Mouse (Mus musculus) gastrocnemius, postnatal 14 days (tissue): ENCODE measurements around the gene Pwwp2b. TPM values are rescaled to one million over a fixed set of nuclear protein-coding genes. Genes with fewer than 3 reads are reported as not detected.

Experiments used
- DNase-seq: peaks from one replicate; pipeline ENCODE4 v3.0.0; 2021; ENCODE audit warnings: mixed read lengths
- intact Hi-C: fragments of 180-260 bp; cut with DNase I; formaldehyde crosslinking; loops from one replicate; pipeline ENCODE4 v1.15.1; 2025; ENCODE audit warnings: low total_unique reads
- total RNA-seq, 2 experiments: library from RNA; stranded (reverse); gene quantifications; 2 replicates each; pipeline ENCODE4 v1.2.3; 2021

Gene Pwwp2b
- total RNA-seq, 2 experiments from 2014 or later = 1.5 to 3.0 TPM

DNA sequence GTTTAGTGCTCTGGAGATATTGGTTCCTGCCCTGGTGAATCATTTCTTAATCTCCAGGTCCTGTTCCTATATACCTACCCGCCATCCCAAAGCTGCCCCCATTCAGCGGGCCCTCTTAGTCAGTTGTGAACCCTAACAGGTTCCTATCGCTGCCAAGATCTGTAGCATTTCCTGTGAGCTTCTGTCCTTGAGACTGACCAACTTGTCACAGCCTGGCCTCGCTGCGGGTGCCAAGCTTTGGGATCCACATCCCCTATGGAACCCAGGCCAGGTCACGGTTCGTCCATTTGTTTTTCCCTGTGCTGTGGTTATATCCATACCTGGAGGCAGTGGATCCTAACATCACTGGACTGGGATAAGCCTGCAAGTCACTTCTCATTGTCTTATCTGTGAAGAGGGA is 4.3 kb downstream of the Pwwp2b start:
- intact Hi-C loops = no loop called here

GRCm38 (mm10) chr7:139252986-139253385 is 4.7 kb downstream of the Pwwp2b start:
- intact Hi-C loops = no loop called here
- DNase-seq = no peak

More for the DNA sequence above, 4.3 kb downstream of the Pwwp2b start:
- DNase-seq = no peak

DNA sequence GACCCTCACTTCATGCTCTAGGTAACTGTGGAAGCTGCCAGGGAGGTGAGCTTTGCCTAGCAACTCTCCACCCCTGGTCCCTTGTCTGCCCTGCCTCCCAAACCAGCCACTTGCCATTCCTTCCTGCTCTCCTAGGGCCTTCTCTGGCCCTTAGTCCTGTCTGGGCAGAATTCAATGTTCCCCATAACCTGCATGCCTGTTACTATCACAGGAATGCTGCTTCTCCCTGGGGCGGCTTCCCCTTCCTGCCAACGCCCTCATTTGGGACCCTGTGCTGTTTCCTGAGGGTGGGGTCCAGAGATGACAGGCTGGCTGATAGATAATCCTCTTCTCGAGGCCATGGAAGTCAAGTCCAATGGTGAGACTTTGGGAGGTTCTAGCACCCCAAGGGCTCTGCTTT is 5.2 kb downstream of the Pwwp2b start:
- intact Hi-C loops = no loop called here
- no peak for DNase-seq

DNA sequence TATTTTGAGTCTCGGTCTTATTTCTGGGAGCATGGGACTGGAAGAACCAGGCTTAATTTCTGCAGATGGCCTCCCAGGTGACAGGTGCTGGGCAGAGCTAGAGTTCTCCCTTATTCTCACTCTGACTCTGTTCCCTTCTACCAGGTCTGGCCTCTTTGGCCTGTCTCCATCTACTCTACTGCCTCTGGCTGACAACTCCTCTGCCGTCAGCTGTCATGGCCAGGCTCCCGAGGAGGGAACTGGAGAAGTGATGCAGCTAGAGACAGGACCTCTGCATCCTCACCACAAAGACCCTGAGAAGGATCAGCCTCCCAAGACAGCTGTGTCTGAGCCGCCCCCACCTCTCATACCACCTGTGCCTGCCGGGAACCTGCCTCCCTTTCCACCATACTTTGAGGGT is 6.3 kb downstream of the Pwwp2b start:
- DNase-seq = peak; percentile 61
- intact Hi-C loops = no loop called here

DNA sequence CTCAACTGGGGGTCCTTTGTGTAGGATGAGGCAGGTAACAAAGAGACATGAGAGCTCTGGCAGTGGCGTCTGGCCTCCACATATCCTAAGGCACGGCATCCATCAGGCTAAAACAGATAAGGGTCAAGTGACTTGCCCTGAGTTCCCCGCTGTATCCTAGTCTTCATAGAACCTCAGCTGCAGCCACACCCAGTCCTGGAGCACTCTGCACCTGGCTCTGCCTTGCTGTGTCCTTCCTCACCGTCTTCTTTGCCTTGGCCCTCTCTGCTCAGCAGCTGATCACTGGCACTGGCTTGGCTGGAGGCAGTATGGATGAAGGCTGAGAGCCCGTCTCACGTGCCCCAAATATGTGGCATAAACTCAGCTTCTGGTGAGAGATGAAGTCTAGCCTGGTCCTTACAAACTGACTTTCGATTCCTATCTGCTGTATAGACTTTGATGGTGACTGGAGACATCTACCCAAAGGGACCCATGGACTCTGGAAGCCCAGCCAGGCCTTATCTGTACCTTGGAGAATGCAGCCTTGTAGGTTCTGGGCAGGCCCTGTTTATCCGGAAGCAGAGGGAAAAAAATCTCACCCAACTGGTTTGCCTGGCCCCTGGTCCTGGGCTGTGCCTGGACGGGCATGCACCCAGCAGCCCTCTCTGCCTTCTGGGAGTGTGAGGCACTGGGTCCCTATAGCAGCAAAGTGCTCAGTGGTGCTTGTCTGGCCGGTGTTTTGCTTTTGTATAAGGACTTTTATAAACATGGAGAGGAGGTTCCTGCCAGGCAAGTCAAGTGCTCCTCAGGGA is 9.7 kb downstream of the Pwwp2b start:
- intact Hi-C loops = no loop called here
- DNase-seq = no peak

DNA sequence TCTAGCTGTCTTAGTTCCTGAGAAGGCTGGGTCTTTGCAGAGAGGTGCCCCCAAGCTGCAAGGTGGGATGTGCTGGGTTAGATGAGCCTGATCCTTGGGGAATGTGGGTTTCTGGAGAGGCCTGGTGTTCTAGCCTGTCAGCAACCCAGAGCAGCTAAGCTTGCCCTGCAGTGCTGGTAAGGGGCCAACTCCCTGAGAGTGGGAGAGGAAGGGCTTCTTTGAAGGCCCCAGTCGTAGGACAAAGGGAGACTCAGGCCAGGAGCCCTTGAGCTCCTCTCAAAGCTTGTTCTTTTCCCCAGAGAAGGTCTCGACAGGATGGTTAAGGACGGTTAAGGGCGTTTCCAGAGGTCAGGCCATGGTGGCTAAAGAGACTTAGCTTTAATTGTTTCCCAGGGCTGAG is 16.1 kb downstream of the Pwwp2b start:
- intact Hi-C loops = no loop called here
- DNase-seq = no peak

DNA sequence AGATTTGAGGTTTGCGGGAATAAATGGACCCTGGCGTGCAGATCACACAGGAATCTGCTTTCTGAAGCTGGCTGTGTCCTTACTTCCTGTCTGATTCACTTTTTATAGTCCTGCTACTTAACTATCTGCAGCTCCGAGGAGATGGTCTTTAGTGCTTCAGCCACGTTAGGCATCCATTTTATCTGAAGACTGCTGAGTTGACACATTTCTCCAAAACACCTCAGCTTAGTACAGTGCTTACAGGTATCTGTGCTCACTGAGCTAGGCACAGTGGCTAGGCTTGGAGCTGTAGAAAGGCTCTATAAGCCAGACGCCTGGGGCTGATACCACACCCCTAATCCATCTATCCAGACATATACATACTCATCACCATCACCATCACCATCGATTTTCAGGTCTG is 17.4 kb downstream of the Pwwp2b start:
- intact Hi-C loops = no loop called here
- DNase-seq = no peak

- intact Hi-C loops = no loop called here
- peak; percentile 55 for DNase-seq
These were observed 18.1 kb downstream of the Pwwp2b start for GRCm38 (mm10) chr7:139266431-139266830.

DNA sequence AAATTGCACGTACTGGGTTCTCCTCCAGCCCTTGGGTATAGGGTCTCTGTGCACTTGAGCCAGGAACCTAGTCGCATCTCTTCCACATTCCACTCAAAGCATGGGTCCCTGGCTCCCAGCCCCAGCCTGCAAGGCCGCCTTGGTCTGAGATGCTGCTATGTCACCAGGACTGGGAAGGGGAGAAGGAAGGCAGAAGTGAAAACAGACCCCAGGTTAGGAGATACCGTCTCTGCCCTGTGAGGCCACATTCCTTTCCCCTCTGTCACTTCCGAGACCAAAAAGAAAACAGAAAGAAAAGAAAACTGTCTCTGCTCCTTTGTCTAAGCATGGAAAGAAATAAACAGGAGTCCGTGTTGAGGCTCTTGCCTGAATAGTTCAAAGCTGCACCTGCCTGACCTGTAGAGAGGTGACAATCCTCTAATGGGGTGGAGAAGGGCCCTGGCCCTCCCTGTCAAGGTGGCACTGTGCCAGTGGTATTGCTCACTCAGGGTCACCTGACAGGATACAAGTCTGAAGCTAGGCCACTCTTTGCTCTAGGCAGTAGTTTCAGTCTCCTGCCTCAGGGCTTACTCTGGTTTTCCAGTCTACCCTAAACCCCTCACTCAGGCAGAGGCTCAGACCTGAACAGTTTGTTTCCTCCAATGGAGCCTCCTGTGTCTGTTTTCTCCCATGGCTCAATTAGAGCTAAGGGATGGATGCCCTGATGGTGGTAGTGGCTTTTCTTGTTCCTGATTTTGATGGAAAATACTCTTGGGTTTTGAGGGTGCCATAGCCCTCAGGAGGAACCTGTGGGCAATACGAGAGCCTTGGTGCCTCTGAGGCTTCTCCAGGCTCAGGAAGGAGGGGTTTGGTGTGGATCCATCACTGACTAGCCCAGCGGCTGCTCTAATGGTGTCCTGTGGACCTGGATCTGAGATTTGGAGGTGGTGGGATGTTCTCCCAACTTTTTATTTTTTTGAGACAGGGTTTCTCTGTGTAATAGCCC is 18.9 kb downstream of the Pwwp2b start:
- DNase-seq = no peak
- intact Hi-C loops = no loop called here

GRCm38 (mm10) chr7:139270738-139271137 is 22.5 kb downstream of the Pwwp2b start:
- intact Hi-C loops = no loop called here
- no peak for DNase-seq

DNA sequence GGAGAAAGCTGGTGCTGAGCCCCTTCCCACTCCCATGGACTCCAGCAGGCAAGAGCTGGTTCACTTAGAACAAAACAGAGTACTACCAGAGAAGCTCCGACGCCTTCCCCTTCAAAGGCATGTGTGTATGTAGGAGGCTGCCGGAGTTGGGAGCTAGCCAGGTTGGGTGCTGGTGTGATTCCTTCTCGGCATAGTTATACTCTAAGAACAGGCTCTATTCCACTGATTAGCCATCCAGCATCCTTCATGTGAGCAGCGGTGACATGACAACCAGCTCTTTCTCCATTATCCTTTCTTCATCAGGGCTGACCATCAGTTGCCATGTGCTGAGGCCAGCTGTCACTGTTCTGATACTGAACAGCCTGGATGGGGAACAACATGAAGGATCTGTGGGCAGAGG is 23.6 kb downstream of the Pwwp2b start:
- no peak for DNase-seq
- intact Hi-C loops = no loop called here

- DNase-seq = no peak
- intact Hi-C loops = no loop called here
These were observed 24.5 kb downstream of the Pwwp2b start for GRCm38 (mm10) chr7:139272639-139273396.

DNA sequence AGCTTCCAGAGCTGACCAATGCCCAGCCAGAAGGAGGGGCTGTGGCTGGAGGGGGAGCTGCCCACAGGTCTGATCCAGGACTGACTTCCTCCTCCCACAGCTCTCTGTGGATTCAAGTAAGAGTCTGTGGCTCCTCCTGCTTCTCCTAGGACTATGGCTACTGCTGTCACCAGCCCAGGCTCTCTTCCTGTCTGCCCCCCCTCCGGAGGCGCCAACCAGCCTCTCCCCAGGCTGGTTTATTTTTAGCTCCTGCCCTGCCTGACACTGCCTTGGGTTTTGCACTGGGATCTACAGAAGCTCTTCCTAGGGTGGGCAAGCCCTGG is 25.1 kb downstream of the Pwwp2b start:
- intact Hi-C loops = no loop called here
- peak; percentile 58 for DNase-seq

DNA sequence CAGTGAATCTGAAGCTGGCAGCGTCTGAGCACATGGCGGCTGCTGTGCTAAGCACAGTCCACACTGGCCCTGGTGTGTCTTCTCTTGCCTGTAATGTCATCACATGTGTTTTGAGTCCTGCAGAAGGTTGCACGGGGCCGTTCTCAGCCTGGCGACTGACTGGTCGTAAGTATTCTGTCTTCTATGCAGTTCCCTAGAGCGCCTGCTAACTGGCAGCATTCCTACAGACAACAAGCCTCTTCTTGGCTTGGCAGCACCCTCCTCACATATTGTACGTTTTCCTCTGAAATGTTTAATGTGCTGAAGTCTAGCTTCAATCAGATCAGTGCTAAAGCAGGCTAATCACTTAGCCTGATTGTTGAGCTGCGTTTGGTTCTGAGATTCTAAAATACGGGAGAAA is 27.3 kb downstream of the Pwwp2b start:
- intact Hi-C loops = no loop called here
- DNase-seq = no peak

GRCm38 (mm10) chr7:139276150-139276549 is 27.9 kb downstream of the Pwwp2b start:
- intact Hi-C loops = no loop called here
- no peak for DNase-seq

GRCm38 (mm10) chr7:139277536-139277935 is 29.3 kb downstream of the Pwwp2b start:
- intact Hi-C loops = no loop called here
- DNase-seq = no peak

DNA sequence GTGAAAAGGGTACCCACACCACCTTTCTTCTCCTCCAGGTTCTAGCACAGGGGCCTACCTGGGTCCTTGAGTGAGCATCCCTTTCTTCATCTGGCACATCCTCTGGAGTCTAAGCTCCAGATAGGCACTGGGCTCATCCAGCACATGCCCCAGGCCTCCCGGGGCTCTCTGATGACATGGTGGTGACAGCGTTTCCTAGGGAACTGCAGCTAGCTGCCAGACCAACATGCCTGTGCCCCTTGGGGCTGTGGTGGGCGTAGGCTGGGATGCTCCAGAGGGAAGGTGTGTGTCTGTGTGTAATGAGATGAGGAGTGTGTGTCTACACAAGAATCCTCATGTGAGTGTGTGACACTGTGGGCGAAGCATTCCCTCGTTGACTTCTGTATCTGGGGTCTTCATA is 31.3 kb downstream of the Pwwp2b start:
- intact Hi-C loops = no loop called here
- no peak for DNase-seq

DNA sequence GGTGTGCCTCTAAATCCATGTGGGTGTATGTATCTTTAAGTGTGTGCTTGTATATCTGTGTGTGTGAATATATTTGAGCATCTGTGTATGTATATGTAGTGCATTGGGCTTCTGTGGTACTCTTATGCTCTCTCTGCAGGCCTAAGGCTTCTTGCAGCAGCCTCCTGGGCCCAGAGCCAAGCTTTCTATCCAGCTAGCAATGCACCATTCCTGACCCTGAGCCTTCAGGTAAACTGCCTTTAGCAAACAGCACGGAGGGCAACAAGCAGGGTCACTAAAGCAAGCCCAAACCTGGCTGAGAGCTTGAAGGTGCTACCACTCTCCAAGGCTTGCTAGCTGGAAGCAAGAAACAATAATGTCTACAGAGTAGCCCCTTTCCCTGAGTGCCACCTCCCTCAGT is 31.8 kb downstream of the Pwwp2b start:
- intact Hi-C loops = no loop called here
- DNase-seq = no peak

DNA sequence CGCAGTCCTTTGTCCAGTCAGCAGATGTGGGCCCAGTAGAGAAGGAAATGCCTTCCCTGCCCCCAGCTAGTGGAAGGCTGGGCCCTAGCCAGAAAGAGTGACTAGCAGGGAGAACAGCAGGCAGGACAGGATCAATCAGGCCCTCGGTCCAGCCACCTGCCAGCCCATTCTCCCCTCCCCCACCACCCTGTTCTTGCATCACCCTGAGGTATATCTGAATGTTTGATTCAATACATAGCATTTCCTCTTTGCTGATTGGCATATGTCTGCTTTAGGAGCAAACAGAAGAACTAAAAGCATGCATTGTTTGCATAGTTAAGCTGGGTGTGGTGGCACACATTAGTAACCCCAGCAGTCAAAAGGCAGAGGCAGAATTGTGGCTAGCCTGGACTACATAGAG is 32.9 kb downstream of the Pwwp2b start:
- intact Hi-C loops = no loop called here

DNA sequence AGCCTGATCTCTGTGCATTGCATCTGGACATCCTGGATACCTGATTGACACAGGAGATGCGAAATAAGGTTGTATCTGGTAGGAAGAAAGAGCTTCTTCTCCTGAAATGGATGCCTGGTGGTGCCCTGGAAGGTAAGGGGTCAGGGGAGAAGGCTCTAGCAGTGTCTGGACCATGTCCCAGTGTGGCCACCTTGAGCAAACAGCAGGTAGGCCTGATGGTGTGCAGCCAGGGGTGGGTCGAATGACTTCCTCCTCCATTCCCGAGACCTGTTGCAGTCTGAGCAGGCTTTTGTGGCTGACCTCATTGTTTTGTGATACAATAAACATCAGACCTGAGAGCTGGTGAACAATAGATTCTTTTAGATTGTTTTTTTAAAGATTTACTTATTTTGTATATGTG is 33.8 kb downstream of the Pwwp2b start:
- no peak for DNase-seq
- intact Hi-C loops = no loop called here

More for the DNA sequence above, 32.9 kb downstream of the Pwwp2b start:
- no peak for DNase-seq
